Mouse (Mus musculus) heart, adult 2 months (tissue): ENCODE measurements at regions not wholly inside any gene's neighbourhood (a gene's known extent, or its start where the extent isn't known, plus 50 kb on each side); places are given as distances from the start of the nearest gene placed in this dataset.

Experiments
- CTCF ChIP-seq: fragments of 200-600 bp; IDR thresholded peaks from 2 replicates; pipeline ENCODE4 v1.8.1; 2022; ENCODE audit warnings: antibody characterized with exemption, mild to moderate bottlenecking, moderate library complexity
- POLR2A ChIP-seq: fragments of 200-500 bp; IDR thresholded peaks from 2 replicates; pipeline ENCODE4 v1.6.1; 2011; ENCODE audit warnings: mild to moderate bottlenecking, low read depth, low read length, control low read depth; ENCODE audit not compliant: insufficient read depth

GRCm38 (mm10) chr4:105695895-105696294, 93.8 kb upstream of the Gm12728 start:
- no peak for TF ChIP-seq CTCF
- TF ChIP-seq POLR2A = no peak
